Mouse (Mus musculus) forebrain, embryonic 12.5 days (tissue): ENCODE measurements at regions not wholly inside any gene's neighbourhood (a gene's known extent, or its start where the extent isn't known, plus 50 kb on each side); places are given as distances from the start of the nearest gene placed in this dataset.

Experiments used
- ATAC-seq: fragments of 200-750 bp; cut with Nextera tagmentation; 2 replicates; pipeline ENCODE4 v1.8.0; 2017; ENCODE audit warnings: moderate TSS enrichment; ENCODE audit not compliant: low FRiP score
- H3K27ac ChIP-seq: fragments of 300-500 bp; sonication (generic); 2 replicates; pipeline ENCODE4 v1.5.1; 2016; ENCODE audit warnings: mild to moderate bottlenecking
- H3K27me3 ChIP-seq: fragments of 300-500 bp; sonication (generic); 2 replicates; pipeline ENCODE4 v1.6.1; 2016; ENCODE audit warnings: mild to moderate bottlenecking
- H3K36me3 ChIP-seq: fragments of 300-500 bp; sonication (generic); replicated peaks from 2 replicates; pipeline ENCODE4 v1.6.1; 2016; ENCODE audit warnings: mild to moderate bottlenecking
- H3K4me1 ChIP-seq: fragments of 300-500 bp; sonication (generic); 2 replicates; pipeline ENCODE4 v1.6.1; 2016
- H3K4me2 ChIP-seq: fragments of 300-500 bp; sonication (generic); 2 replicates; pipeline ENCODE4 v1.6.1; 2016; ENCODE audit warnings: mild to moderate bottlenecking, moderate library complexity
- H3K4me3 ChIP-seq: fragments of 300-500 bp; sonication (generic); replicated peaks from 2 replicates; pipeline ENCODE4 v1.5.1; 2016; ENCODE audit warnings: mild to moderate bottlenecking
- H3K9ac ChIP-seq: fragments of 300-500 bp; sonication (generic); 2 replicates; pipeline ENCODE4 v1.6.1; 2016; ENCODE audit warnings: mild to moderate bottlenecking
- H3K9me3 ChIP-seq: fragments of 300-500 bp; sonication (generic); 2 replicates; pipeline ENCODE4 v1.6.1; 2016
- WGBS: fragments of 180-500 bp; shearing (Covaris S2); methylation state at CpG from one replicate; pipeline ENCODE4 v1.1.7; 2016; 5-methylcytosine and 5-hydroxymethylcytosine counted together

GRCm38 (mm10) chr13:48717036-48717435 lies 54.2 kb downstream of the Barx1 start:
- 53% methylated on average over 16 of the region's 16 CpGs for WGBS
- H3K4me3 ChIP-seq = no peak overlapping the region
- no peaks in the 10 kb centered on the region for H3K36me3 ChIP-seq
- no peak for ATAC-seq
- no peak overlapping the region for H3K4me2 ChIP-seq
- no peaks in the 10 kb centered on the region for H3K9me3 ChIP-seq
- H3K9ac ChIP-seq = no peak overlapping the region
- peaks cover 13% of the 10 kb centered on the region; the same call in 1 of the 2 replicates for H3K27me3 ChIP-seq
- no peaks in the 10 kb centered on the region; the same call in 1 of the 2 replicates for H3K4me1 ChIP-seq
- H3K27ac ChIP-seq = no peak overlapping the region

- Histone ChIP-seq H3K4me3 (no peak overlapping the region), H3K27me3 (peaks cover 13% of the 10 kb centered on the region; the same call in 1 of the 2 replicates), H3K4me2 (no peak overlapping the region), H3K4me1 (no peaks in the 10 kb centered on the region; the same call in 1 of the 2 replicates), H3K9me3 (no peaks in the 10 kb centered on the region), H3K9ac (no peak overlapping the region), H3K36me3 (no peaks in the 10 kb centered on the region), H3K27ac (no peak overlapping the region)
- WGBS = 56% methylated on average over 10 of the region's 10 CpGs
- ATAC-seq = no peak
Observed at GRCm38 (mm10) chr13:48717451-48717850, 54.7 kb downstream of the Barx1 start.

GRCm38 (mm10) chr13:48723676-48724075 lies 60.9 kb downstream of the Barx1 start:
- Histone ChIP-seq H3K27me3 (peaks cover 24% of the 10 kb centered on the region), H3K4me1 (peaks cover 8% of the 10 kb centered on the region), H3K27ac (no peak overlapping the region), H3K9me3 (no peaks in the 10 kb centered on the region), H3K4me2 (no peak overlapping the region), H3K9ac (no peak overlapping the region), H3K4me3 (no peak overlapping the region), H3K36me3 (no peaks in the 10 kb centered on the region)
- ATAC-seq = no peak
- WGBS = 9% methylated on average over 8 of the region's 8 CpGs

- H3K36me3 ChIP-seq = no peaks in the 10 kb centered on the region
- H3K4me2 ChIP-seq = no peak overlapping the region
- peaks cover 12% of the 10 kb centered on the region for H3K4me1 ChIP-seq
- H3K9me3 ChIP-seq = no peaks in the 10 kb centered on the region
- no peak for ATAC-seq
- no peak overlapping the region for H3K4me3 ChIP-seq
- WGBS = 52% methylated on average over 4 of the region's 4 CpGs
- peaks cover 52% of the 10 kb centered on the region for H3K27me3 ChIP-seq
- H3K9ac ChIP-seq = no peak overlapping the region
- no peak overlapping the region for H3K27ac ChIP-seq
Observed at GRCm38 (mm10) chr13:48726430-48726829, 63.6 kb downstream of the Barx1 start.

- no peaks in the 10 kb centered on the region for H3K36me3 ChIP-seq
- H3K4me1 ChIP-seq = peaks cover 18% of the 10 kb centered on the region
- H3K27me3 ChIP-seq = peaks cover 82% of the 10 kb centered on the region
- H3K27ac ChIP-seq = no peak overlapping the region
- peak; percentile 33 for ATAC-seq
- no peaks in the 10 kb centered on the region for H3K9me3 ChIP-seq
- H3K9ac ChIP-seq = 0 out of 2 replicates have a peak overlapping the region, but pooled peaks have one; percentile 38
- H3K4me2 ChIP-seq = peak overlapping the region; percentile 57
- 2% methylated on average over 49 of the region's 51 CpGs for WGBS
- H3K4me3 ChIP-seq = peak overlapping the region; percentile 33
Observed at GRCm38 (mm10) chr13:48731046-48731996, 68.5 kb downstream of the Barx1 start.

GRCm38 (mm10) chr13:48732168-48732841 lies 69.5 kb downstream of the Barx1 start:
- Histone ChIP-seq H3K36me3 (no peaks in the 10 kb centered on the region), H3K4me2 (peak overlapping the region; percentile 2; the same call in 1 of the 2 replicates), H3K4me1 (peaks cover 18% of the 10 kb centered on the region), H3K27ac (no peak overlapping the region), H3K27me3 (peaks cover 83% of the 10 kb centered on the region), H3K9ac (no peak overlapping the region), H3K4me3 (peak overlapping the region; percentile 1; the same call in 1 of the 2 replicates), H3K9me3 (no peaks in the 10 kb centered on the region)
- 2% methylated on average over 29 of the region's 29 CpGs for WGBS
- peak; percentile 36; the same call in 1 of the 2 replicates for ATAC-seq

GRCm38 (mm10) chr13:48734985-48735384 lies 72.2 kb downstream of the Barx1 start:
- 75% methylated on average over 9 of the region's 9 CpGs for WGBS
- Histone ChIP-seq H3K9me3 (no peaks in the 10 kb centered on the region), H3K27me3 (peaks cover 67% of the 10 kb centered on the region), H3K36me3 (no peaks in the 10 kb centered on the region), H3K9ac (no peak overlapping the region), H3K27ac (no peak overlapping the region), H3K4me1 (peaks cover 18% of the 10 kb centered on the region), H3K4me3 (no peak overlapping the region), H3K4me2 (no peak overlapping the region)
- no peak for ATAC-seq

- ATAC-seq = no peak
- no peaks in the 10 kb centered on the region for H3K4me1 ChIP-seq
Observed at GRCm38 (mm10) chr13:48745566-48745965, 82.8 kb downstream of the Barx1 start.

GRCm38 (mm10) chr13:48746301-48746700 lies 83.5 kb downstream of the Barx1 start:
- no peak overlapping the region for H3K27ac ChIP-seq
- peaks cover 31% of the 10 kb centered on the region for H3K27me3 ChIP-seq
- H3K9ac ChIP-seq = no peak overlapping the region
- ATAC-seq = no peak
- no peak overlapping the region for H3K4me3 ChIP-seq
- no peaks in the 10 kb centered on the region for H3K4me1 ChIP-seq
- H3K9me3 ChIP-seq = no peaks in the 10 kb centered on the region
- H3K4me2 ChIP-seq = no peak overlapping the region
- WGBS = 48% methylated on average over 7 of the region's 7 CpGs
- no peaks in the 10 kb centered on the region for H3K36me3 ChIP-seq

More at GRCm38 (mm10) chr13:48745566-48745965, 82.8 kb downstream of the Barx1 start:
- Histone ChIP-seq H3K4me2 (no peak overlapping the region), H3K27ac (no peak overlapping the region), H3K4me3 (no peak overlapping the region), H3K36me3 (no peaks in the 10 kb centered on the region), H3K9ac (no peak overlapping the region), H3K27me3 (peaks cover 32% of the 10 kb centered on the region), H3K9me3 (no peaks in the 10 kb centered on the region)
- 48% methylated on average over 5 of the region's 5 CpGs for WGBS
